Mouse (Mus musculus): ENCODE measurements around the gene U90926.
"Not testable (repeated sequence)": the region's sequence is repeated elsewhere in the genome, so short reads cannot be mapped to it uniquely, and the experiment has no call there.

U90926 gene

GRCm38 (mm10) chr5:92218915-92219793 lies 3.9 kb upstream of the U90926 start:
- no peak for DNase-seq (ENCODE audit: low read depth, low spot score)

DNA sequence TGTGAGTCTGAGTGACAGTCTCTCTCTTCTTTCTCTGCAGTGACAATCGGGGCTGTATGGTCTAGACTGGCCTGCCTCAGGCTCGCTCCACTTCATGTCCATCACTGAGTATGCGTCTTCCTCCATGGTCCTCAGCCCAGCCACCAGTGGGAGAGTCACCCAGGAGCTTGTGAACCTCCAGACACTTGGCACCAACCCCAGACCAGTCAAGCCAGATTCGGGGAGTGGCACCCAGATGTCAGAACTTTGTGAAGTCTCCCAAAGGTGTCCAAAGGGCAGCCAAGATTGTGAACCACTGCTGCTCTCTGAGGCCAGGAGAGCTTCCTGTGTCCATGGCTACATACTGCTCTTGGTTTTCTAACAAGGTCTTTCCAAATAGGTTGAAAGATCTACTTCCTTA lies 3.0 kb downstream of the U90926 start:
- DNase-seq (ENCODE audit: low read depth, low spot score) = no peak

DNA sequence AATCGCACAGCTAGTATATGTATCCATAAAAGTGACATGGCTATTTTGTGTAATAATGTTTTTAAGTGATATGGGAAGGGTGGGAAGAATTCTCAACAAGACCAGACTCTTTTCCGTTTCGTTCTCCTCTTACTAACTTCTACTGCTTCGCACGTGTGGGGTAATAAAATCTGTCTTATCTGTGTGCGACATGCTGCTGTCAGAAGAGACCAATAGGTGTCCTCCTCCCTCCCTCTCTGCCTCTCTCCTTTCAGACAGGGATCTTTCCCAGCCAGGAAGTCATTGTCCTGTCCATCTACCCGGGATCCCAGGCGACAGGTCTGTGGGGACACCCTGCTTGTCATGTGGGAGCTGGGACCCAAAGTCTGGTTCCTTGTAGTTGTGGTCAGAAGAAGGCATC lies 5.0 kb downstream of the U90926 start:
- no peak for DNase-seq (ENCODE audit: low read depth, low spot score)

DNA sequence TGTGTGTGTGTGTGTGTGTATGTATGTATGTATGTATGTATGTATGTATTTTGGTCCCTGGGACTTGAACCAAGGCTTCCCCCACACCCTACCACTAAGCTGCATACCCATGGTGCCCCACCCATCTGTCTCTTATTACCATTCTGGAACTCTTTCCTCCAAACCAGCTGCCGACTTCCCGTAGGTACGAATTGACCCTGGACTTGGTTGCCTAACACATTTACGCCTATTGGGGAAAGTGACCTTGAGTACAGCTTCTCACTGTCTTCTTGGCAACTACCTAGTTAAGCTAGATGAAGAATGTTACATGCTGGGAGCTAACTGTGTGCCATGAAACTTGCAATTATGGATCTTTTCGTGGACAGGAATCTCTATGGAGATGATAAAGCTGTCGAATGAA lies 9.1 kb downstream of the U90926 start:
- no peak for DNase-seq (ENCODE audit: low read depth, low spot score)

DNA sequence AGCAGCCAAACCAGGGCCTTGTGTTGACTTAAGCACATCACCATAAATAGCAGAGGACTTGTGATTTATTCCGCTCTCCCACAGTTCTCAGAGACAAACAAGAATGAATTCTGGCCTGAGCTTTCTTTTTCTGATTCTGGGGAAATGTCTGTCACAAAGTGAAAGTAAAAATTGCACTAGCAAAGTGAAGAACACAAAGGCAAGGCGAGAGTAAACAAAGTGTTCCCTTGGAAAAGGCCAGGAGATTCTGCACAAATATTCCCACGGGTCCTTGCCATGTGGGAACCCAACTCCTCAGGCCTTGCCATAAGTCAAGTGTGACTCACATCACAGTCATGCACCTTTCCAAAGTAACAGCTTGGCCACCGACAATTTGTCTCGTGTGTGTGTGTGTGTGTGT lies 9.5 kb downstream of the U90926 start:
- no peak for DNase-seq (ENCODE audit: low read depth, low spot score)

DNA sequence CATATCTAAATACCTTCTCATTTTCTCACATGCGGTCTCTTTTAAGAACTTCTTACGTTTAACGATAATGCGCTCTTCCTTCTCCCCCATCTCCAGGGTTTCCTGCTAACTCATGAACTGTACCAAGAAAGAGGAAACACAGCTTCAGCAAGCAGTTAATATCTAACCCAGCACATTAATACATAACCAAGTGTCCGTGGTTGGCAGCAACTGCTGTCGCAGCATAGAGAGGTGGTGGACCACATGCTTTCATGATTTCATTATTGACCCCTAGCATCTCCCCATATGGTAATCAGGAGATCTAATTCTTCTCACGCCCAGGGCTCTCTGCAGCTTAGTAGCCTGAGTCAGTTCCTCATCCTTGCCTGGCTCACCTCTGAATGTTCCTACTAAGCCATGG lies 10.0 kb downstream of the U90926 start:
- no peak for DNase-seq (ENCODE audit: low read depth, low spot score)

DNA sequence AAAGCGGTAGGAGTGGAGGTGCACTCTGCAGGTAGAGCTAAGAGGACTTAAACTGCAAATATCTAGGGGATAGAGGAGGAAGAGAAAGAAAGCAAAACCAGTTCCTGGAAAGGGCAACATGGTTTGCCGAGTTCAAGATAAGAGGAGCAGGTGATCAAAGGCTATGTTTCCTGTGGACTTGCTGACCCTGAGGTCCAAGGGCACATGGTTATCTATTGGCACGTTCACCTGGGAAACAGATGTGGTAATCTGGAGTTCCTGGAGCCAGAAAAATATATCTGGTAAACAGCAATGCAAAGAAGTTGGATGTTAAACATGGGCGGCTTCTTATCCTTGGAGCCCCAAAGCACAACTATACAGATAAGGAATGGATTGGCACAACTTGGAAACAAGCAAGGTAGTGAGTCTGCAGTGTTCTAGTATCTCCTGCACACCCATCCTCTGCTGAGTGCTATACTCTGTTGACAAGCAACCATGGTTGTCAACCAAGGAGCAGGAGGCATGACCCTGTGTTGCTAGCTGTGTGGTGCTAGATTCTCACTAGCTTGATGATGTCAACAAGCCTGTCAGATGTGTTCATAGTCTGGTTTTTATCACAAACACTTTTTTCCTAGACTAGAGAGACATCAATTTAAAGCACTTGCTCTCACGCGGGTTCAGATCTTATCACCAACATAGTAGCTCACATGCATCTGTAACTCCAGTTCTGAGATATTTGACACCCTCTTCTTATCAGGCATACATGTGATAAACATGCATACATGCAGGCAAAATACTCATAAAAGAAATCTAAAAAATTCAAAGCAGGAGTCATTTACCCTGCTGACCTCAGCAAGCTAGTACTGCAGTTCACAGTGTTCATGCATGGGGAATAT lies 10.8 kb downstream of the U90926 start:
- no peak for DNase-seq (ENCODE audit: low read depth, low spot score)

GRCm38 (mm10) chr5:92198266-92198665 lies 16.9 kb downstream of the U90926 start:
- DNase-seq (ENCODE audit: low read depth, low spot score) = no peak

GRCm38 (mm10) chr5:92196895-92197811 lies 18.1 kb downstream of the U90926 start:
- DNase-seq (ENCODE audit: low read depth, low spot score) = no peak

GRCm38 (mm10) chr5:92195716-92196115 lies 19.5 kb downstream of the U90926 start:
- DNase-seq (ENCODE audit: low read depth, low spot score) = not testable (repeated sequence)

DNA sequence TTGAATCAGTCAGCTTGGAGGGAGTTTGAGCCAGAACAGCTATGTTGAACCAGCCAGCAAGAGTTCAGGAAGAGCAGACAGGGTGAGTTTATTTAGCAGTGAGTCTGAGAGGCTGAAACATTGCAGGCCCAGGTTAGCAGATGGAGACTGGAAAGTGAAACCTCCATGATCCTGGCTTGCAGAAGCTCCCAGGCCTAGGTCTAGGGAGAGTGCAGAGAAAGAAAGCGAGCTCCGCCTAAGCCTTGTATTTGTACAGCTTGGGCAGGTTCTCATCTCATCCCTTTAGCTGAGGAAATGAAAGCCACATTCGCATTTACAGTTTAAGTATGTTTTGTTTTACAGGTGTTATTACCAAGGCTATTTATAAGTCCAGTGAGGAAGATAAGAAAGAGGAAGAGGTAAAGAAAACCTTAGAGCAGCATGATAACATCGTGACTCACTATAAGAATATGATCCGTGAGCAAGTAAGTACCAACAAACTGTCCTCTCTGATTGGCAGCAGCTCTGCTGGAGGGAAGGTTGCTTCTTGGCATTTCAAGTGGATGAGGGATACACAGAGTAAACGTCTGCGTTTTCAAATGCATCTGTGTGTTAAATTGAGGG lies 26.2 kb downstream of the U90926 start:
- no peak for DNase-seq (ENCODE audit: low read depth, low spot score)

DNA sequence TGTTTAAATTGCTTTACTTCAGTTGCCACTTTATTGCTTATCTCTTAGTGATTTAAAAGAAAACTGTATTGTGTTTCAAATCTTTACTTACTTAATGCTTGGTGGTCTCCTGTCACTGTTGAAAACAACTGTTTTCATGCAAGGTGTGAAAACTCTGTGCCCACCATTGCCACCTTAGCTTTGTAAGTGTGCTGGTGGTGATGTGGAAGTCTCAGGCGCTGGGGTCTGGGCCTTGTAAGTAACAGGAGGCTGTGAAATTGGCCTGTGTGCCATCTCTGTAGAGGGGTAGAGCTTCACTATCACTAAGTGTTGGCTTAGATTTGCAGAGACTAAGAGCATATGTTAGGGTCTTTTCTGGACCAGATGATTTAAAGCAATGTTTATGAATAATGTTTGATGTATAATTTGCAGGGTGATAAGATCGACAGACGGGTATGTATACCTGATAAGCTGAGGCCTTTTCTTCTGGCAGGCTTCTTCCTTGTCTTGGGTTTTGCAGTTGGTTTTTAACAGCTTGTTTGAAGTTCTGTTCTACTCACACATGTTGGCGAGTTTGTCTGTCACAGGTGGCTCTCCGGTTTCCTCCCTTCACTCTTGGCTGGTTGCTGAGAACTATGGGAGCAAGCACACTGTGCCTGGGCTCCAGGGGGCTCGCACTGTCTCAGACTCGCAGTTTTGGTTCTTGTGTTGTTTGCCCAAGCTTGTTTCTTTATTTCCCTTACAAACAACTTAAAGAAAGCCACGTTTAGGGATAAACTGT lies 32.0 kb downstream of the U90926 start:
- DNase-seq (ENCODE audit: low read depth, low spot score) = no peak

- DNase-seq (ENCODE audit: low read depth, low spot score) = no peak
Observed at GRCm38 (mm10) chr5:92165976-92166375, 49.2 kb downstream of the U90926 start.

Measured in c-Kit-negative CD71-positive TER-119-positive erythroid progenitor cells, embryonic 14.5 days (primary cell).